Mouse (Mus musculus): Measurements from ENCODE around the gene Mrps15. TPM values are rescaled to one million over a fixed set of nuclear protein-coding genes. Genes with fewer than 3 reads are reported as not detected.

Mrps15 gene
- polyA plus RNA-seq, 1 experiment from 2014 or later, result 125 TPM

DNA sequence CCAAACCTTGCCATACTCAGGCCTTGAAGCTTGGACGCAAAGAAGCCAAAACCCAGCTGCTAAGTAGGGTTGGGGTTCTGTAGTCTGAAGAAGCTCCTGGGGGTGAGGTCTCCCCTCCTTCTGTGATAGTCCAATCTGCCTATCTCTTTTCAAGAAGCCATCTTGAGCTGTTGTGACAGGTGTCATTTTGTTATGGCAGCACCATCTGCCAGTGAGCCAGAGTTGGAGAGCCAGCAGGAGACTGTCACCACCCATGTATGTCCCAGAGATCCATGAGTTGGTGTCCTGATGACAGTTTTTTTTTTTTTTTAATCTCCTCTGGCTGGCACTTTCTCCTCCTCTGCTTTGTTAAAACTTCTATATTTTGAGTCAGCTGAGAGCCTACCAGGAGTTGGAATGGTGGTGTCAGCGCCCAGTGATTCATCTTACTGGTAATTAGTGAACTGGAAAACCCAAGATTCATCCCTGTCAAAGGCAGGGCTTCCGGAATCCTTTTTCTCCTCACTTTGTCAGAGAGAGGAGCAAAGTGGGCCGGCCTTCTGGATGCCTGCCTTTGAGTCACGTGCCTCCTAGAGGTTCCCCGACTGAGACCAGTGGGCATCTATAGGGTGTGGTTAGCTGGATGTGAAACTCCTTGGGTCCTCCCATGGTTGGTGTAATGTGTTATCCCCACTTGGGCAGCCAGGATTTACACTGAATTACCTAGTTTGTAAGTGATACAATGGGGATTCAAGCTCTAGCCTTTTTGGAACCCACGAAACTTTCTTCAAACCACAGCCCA, 55.5 kb downstream of the Mrps15 start:
- no peaks in the 10 kb centered on the region for H3K27me3 ChIP-seq
- H3K9ac ChIP-seq, result no peak overlapping the region
- peaks cover 50% of the 10 kb centered on the region for H3K4me1 ChIP-seq
- ATAC-seq, result no peak
- peak overlapping the region; percentile 88 for H3K27ac ChIP-seq
- WGBS, result 39% methylated on average over 7 of the region's 7 CpGs
- peaks cover 17% of the 10 kb centered on the region; the same call in 1 of the 2 replicates for H3K36me3 ChIP-seq (ENCODE audit: poor library complexity, severe bottlenecking)
- peak overlapping the region; percentile 97 for H3K4me2 ChIP-seq
- H3K4me3 ChIP-seq, result peak overlapping the region; percentile 93; the same call in 1 of the 2 replicates
- H3K9me3 ChIP-seq (replicated peaks), result no peaks in the 10 kb centered on the region

DNA sequence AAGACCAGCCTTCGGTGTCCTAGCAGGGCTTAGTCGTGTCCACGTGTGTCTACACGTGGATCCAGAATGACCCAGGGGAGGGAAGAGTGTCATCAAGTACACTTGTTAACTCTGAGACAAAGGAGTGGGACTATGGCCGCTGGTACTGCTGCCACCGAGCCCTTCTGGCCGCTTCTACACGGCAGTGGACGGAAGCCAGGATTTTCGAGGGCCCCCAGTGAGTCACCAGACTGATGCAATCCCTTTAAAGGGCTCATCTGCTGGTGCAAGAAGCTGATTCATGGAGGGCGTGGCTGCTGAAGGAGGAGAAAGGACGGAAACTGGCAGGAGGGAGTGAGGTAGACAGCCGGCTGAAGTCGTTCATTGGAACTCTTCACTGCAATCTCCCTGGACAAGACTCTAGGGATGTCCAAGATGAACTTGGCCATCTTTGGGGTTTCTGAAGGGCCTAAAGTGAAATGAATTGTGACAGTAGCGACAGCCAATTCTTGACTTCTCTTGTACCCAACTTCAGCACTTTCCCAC, 56.4 kb downstream of the Mrps15 start:
- Histone ChIP-seq H3K4me2 (peak overlapping the region; percentile 97), H3K4me3 (peak overlapping the region; percentile 93), H3K9ac (peak overlapping the region; percentile 60), H3K36me3 (ENCODE audit: poor library complexity, severe bottlenecking) (peaks cover 13% of the 10 kb centered on the region; the same call in 1 of the 2 replicates), H3K4me1 (peaks cover 54% of the 10 kb centered on the region), H3K27me3 (no peaks in the 10 kb centered on the region), H3K27ac (peak overlapping the region; percentile 88), H3K9me3 (replicated peaks) (no peaks in the 10 kb centered on the region)
- peak; percentile 25 for ATAC-seq
- under 1% methylated on average over 15 of the region's 15 CpGs for WGBS

DNA sequence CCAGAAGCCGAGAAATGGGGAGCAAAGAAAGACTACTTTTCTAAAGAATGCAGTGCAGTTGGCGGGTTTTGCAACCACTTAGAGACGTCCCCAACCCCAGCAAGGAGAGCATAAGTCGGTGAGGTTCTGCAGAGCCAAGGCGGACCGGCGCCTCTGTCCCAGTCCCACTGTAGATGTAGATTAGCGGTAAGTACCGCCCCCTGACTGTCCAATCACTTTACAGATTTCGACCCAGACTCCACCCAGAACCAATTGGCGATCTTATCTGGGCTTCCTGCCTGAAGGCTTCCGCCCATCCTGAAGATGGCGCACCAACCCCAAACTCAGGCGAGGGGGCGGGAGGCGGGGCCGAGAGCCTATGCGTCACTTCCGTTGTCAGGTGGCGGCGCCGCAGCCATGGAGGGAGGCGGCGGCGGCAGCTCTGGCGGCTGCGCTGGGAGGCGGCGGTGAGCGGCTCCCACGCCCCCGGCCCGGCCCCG, 56.9 kb downstream of the Mrps15 start, which contains the start of gene Stk40:
Gene Stk40, plus strand, starts transcription at position 368 of the 479 bp plus-strand sequence.
- Histone ChIP-seq H3K4me3 (peak within 1 kb of the TSS; percentile 93), H3K27ac (peak within 1 kb of the TSS; percentile 88), H3K4me1 (peaks cover 59% of the 10 kb centered on the region), H3K36me3 (ENCODE audit: poor library complexity, severe bottlenecking) (peaks cover 8% of the 10 kb centered on the region; the same call in 1 of the 2 replicates), H3K9ac (peak within 1 kb of the TSS; percentile 87), H3K27me3 (no peaks in the 10 kb centered on the region), H3K9me3 (replicated peaks) (no peaks in the 10 kb centered on the region), H3K4me2 (peak within 1 kb of the TSS; percentile 97)
- WGBS, result 0% methylated on average over 25 of the region's 34 CpGs
- peak; percentile 98 for ATAC-seq

DNA sequence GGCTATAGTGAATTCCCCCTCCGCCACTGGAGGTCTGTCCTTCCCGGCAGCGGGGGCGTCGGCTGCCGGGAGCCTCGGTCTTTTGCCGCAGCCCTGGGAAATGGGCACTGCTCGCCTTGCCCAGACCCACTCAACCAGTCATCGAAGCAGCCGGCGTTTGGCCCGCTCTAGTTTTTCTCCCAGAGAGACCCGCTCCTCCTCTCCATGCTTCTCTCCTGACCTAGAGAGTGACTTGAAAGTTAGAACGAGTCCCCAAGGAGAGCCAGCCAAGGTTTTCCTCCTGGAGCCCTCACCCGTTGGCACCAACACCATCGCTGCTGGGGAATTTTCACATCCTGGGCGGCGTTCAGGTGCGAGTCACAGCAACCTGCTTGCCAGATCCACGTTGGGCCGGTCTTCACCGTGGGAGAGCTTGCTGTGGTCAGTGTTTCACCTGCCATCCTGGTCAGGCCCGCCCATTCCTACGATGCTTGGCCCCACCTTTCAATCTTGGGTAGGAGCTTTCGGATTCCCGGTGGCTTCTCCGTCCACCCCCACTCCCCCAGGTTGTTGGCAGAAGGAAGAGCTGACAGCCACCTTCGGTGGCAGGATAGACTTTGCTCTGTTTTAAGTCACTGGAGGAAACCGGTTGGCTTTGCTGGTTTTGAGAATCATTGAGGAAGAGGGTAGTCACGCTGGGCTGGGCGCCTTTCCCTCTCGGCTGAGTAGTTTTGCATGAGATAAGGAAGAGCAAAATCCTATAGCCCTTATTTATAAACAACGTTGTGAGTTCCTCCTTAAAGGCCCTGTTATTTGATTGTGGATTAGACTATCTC, 57.7 kb downstream of the Mrps15 start:
- ATAC-seq, result peak; percentile 30
- no peaks in the 10 kb centered on the region for H3K9me3 ChIP-seq (replicated peaks)
- H3K27me3 ChIP-seq, result no peaks in the 10 kb centered on the region
- H3K27ac ChIP-seq, result peak overlapping the region; percentile 44; the same call in 1 of the 2 replicates
- H3K36me3 ChIP-seq (ENCODE audit: poor library complexity, severe bottlenecking), result no peaks in the 10 kb centered on the region
- peaks cover 64% of the 10 kb centered on the region for H3K4me1 ChIP-seq
- H3K4me2 ChIP-seq, result peak overlapping the region; percentile 97
- WGBS, result 3% methylated on average over 34 of the region's 34 CpGs
- peak overlapping the region; percentile 87 for H3K9ac ChIP-seq
- peak overlapping the region; percentile 93 for H3K4me3 ChIP-seq

Other genes starting within 250 kb of the Mrps15 start
- gene Csf3r, start 22.4 kb upstream of the Mrps15 start, polyA plus RNA-seq (2015; fragmentation: Nextera tagmentation; extraction: Ambion mirVana), result 0.10 and 0.21 TPM in 2 replicates
- 27.8 and 37.7 TPM in 2 replicates for gene Oscp1, start 11.6 kb downstream of the Mrps15 start, polyA plus RNA-seq (2015; fragmentation: Nextera tagmentation; extraction: Ambion mirVana)
- gene Lsm10, start 49.7 kb downstream of the Mrps15 start, polyA plus RNA-seq (2015; fragmentation: Nextera tagmentation; extraction: Ambion mirVana), result 55.9 and 56.0 TPM in 2 replicates
- 34.2 and 36.1 TPM in 2 replicates for gene Stk40, start 57.0 kb downstream of the Mrps15 start, polyA plus RNA-seq (2015; fragmentation: Nextera tagmentation; extraction: Ambion mirVana)
- 7.9 and 8.1 TPM in 2 replicates for gene Eva1b, start 100.8 kb downstream of the Mrps15 start, polyA plus RNA-seq (2015; fragmentation: Nextera tagmentation; extraction: Ambion mirVana)
- 0.39 and 0.41 TPM in 2 replicates for gene Sh3d21, start 116.6 kb downstream of the Mrps15 start, polyA plus RNA-seq (2015; fragmentation: Nextera tagmentation; extraction: Ambion mirVana)
- gene Thrap3, start 155.8 kb downstream of the Mrps15 start, polyA plus RNA-seq (2015; fragmentation: Nextera tagmentation; extraction: Ambion mirVana), result 194 and 202 TPM in 2 replicates
- 53.5 and 58.2 TPM in 2 replicates for gene Map7d1, start 209.4 kb downstream of the Mrps15 start, polyA plus RNA-seq (2015; fragmentation: Nextera tagmentation; extraction: Ambion mirVana)
- 141 and 143 TPM in 2 replicates for gene Trappc3, start 215.4 kb downstream of the Mrps15 start, polyA plus RNA-seq (2015; fragmentation: Nextera tagmentation; extraction: Ambion mirVana)
- gene Col8a2, start 239.9 kb downstream of the Mrps15 start, polyA plus RNA-seq (2015; fragmentation: Nextera tagmentation; extraction: Ambion mirVana), result 0.96 and 1.4 TPM in 2 replicates

Measured in forebrain, embryonic 13.5 days (tissue).